Mouse (Mus musculus): ENCODE results near the gene Arfip2. TPM values are rescaled to one million over a fixed set of nuclear protein-coding genes. Genes with fewer than 3 reads are reported as not detected.

Gene Arfip2
- polyA plus RNA-seq (2015; fragmentation: Nextera tagmentation; extraction: Ambion mirVana): 86.7 and 96.9 TPM in 2 replicates

DNA sequence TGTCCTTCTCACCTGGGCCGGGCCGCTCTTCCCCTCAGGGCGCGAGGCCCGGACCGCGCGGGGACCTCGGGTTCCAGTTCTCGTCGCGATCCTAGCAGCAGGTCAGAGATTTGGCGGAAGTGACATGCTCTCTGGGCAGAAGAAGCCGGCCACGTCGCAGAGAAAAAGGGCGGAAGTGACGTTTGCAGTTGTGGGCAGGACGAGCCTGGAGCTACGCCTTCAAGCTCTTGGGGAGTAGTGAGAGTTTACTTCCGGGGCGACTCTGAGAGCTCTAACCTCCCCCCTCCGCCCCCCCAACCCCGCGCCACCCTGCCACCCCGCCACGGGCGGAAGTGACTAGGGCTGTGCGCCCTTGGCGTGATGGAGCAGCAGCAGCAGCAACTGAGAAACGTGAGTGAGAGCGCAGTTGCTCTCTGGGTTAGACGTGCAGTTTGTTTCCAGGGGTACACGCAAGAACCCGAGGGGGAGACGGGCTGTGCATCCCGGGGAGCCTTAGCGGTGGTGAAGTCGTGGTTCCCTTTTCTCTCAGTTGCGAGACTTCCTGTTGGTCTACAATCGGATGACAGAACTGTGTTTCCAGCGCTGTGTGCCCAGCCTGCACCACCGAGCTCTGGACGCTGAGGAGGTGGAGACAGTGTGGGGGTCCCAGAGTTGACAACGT lies at the start of gene Arfip2, which contains the start of gene Gm45799:
Gene Arfip2 (minus strand): TSS at position 184 of the 661 bp plus-strand sequence.
Gene Gm45799 (plus strand): TSS at position 320 of the 661 bp plus-strand sequence.
- peak within 1 kb of the TSS; percentile 78 for H3K4me3 ChIP-seq
- peak within 1 kb of the TSS; percentile 88 for H3K27ac ChIP-seq
- ATAC-seq (replicated peaks): peak; percentile 96
- H3K9me3 ChIP-seq: no peaks in the 10 kb centered on the region
- H3K36me3 ChIP-seq (replicated peaks): peaks cover 11% of the 10 kb centered on the region; the same call in 1 of the 2 replicates
- H3K27me3 ChIP-seq (replicated peaks): no peaks in the 10 kb centered on the region
- peak within 1 kb of the TSS; percentile 74 for H3K9ac ChIP-seq
- peak within 1 kb of the TSS; percentile 99 for H3K4me2 ChIP-seq
- WGBS: under 1% methylated on average over 45 of the region's 45 CpGs
- H3K4me1 ChIP-seq: peaks cover 25% of the 10 kb centered on the region

DNA sequence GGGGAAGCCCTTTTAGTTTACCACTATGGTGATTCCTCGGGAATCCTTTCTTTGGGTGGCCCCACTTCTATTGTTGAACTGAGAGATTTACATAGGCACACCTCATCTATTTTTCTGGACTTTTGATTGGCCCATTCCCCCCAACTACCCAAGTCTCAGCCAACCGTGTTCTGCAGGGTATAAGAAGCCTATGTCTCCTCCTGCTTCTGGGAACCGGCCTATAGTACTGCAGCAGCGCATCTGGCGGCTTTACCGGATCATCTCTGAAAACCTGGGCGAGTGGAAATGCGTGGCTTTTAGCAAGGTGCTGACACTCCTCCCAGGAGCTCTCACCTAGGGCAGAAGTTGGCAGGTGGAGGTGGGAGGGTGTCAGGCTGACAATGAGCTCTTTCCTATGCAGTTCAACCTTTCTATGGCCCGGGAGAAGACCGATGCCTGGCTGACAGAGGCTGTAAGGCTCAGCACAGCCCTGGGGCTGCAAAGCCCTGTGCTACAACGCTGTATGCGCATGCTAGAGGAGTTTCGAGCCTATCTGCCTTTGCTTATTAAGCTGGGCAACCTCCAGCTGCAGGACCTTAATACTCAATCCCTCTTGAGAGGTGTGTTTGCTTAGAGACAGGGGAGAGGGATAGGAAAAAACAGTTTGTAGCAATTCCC lies 45.5 kb upstream of the Arfip2 start:
- Histone ChIP-seq H3K4me3 (no peak overlapping the region), H3K9me3 (no peaks in the 10 kb centered on the region), H3K4me1 (no peaks in the 10 kb centered on the region), H3K27ac (no peak overlapping the region), H3K36me3 (replicated peaks) (no peaks in the 10 kb centered on the region), H3K9ac (no peak overlapping the region), H3K4me2 (peak overlapping the region; percentile 24), H3K27me3 (replicated peaks) (no peaks in the 10 kb centered on the region)
- 8% methylated on average over 13 of the region's 13 CpGs for WGBS
- peak; percentile 90 for ATAC-seq (replicated peaks)

DNA sequence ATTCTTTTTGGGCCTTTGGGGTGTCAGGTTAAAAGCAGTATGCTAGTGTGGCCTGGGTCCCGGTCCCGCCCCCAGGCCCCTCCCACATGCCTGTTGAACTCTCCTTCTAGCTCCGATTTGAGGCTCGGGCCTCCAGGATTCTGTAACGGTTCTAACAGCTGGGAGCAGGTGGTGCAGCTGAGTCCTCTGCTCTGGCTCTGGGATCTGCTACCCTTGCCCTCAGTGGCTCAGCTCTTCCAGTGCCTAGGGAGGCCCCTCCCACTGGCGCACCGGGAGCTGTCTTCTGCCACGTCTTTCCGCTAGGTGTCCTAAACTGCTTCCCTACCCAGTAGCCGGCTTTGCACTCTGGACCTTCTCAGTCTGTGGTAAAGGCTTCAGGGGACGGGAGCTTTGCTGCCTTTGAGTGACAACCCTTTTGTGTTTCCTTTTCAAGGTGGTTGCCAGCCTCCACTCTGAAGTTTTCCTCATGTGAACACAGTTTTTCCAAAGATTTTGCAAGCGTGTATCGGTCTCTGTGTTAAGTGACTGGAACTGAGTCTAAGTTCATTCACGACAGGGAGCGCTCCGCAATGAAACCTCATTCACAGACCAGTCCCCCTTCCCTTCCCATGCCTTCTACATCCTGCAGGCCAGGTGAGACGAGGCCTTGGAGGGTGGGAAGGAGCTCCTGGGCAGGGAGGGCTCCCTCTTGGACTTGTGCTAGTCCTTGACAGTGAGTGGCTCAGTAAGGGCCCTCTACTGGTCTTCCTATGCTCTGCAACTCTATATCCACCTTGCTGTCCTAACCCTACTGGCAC lies 10.6 kb upstream of the Arfip2 start, which contains the start of gene Dnhd1:
Gene Dnhd1 (plus strand): TSS at position 189 of the 797 bp plus-strand sequence.
- H3K4me1 ChIP-seq: peaks cover 9% of the 10 kb centered on the region
- no peaks in the 10 kb centered on the region for H3K27me3 ChIP-seq (replicated peaks)
- H3K36me3 ChIP-seq (replicated peaks): no peaks in the 10 kb centered on the region
- peak within 1 kb of the TSS; percentile 35 for H3K9ac ChIP-seq
- H3K4me2 ChIP-seq: peak within 1 kb of the TSS; percentile 78
- H3K27ac ChIP-seq: 0 out of 2 replicates have a peak within 1 kb of the TSS, but pooled peaks have one; percentile 38
- ATAC-seq (replicated peaks): peak; percentile 93
- peak within 1 kb of the TSS; percentile 41 for H3K4me3 ChIP-seq
- 2% methylated on average over 17 of the region's 17 CpGs for WGBS
- H3K9me3 ChIP-seq: no peaks in the 10 kb centered on the region

DNA sequence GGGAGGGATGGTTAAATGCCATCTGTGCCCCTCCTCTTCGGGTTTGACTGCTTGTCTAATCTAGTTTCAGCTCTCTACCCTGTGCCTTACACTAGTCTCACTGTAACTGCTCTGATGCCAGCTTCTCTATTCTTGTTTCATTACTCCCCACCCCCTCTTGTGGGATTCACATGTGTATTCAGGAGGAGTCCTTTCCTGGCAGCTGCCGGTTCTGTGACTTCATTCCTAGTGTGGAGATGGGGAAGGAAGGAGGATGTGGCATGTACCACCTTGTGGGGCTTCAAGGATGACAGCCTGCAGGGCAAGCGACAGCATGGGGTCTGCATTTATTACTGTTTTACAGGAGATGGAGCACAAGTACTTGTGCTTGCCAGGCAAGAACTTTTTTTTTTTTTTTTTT lies 1.7 kb upstream of the Arfip2 start:
- H3K9me3 ChIP-seq: no peaks in the 10 kb centered on the region
- peak overlapping the region; percentile 26; the same call in 1 of the 2 replicates for H3K9ac ChIP-seq
- H3K4me2 ChIP-seq: peak overlapping the region; percentile 99
- no peaks in the 10 kb centered on the region for H3K27me3 ChIP-seq (replicated peaks)
- 0 out of 2 replicates have a peak, but pooled peaks cover 4% of the 10 kb centered on the region for H3K36me3 ChIP-seq (replicated peaks)
- peaks cover 25% of the 10 kb centered on the region for H3K4me1 ChIP-seq
- no peak overlapping the region for H3K27ac ChIP-seq
- ATAC-seq (replicated peaks): no peak
- 83% methylated on average over 3 of the region's 3 CpGs for WGBS
- 0 out of 2 replicates have a peak overlapping the region, but pooled peaks have one; percentile 78 for H3K4me3 ChIP-seq

DNA sequence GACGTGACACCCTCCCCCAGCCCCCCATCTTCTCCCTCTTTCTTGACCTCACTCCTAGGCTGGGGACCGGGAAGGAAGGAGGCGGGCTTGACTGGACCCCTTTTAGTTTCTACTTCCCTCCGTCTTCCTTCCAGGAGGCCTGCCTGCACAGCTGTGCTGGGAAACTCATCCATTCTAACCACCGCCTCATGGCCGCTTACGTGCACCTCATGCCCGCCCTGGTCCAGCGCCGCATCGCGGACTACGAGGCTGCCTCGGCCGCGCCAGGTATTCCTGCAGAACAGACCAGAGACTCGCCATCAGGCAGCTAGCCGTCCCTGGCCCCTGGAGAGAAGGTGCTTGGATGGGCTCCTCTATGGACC lies 659 bp upstream of the Arfip2 start:
- no peak for ATAC-seq (replicated peaks)
- Histone ChIP-seq H3K4me2 (peak overlapping the region; percentile 99), H3K9ac (peak overlapping the region; percentile 72), H3K27me3 (replicated peaks) (no peaks in the 10 kb centered on the region), H3K4me3 (peak overlapping the region; percentile 78), H3K9me3 (no peaks in the 10 kb centered on the region), H3K27ac (peak overlapping the region; percentile 88), H3K4me1 (peaks cover 25% of the 10 kb centered on the region), H3K36me3 (replicated peaks) (peaks cover 11% of the 10 kb centered on the region; the same call in 1 of the 2 replicates)
- WGBS: 2% methylated on average over 18 of the region's 18 CpGs

DNA sequence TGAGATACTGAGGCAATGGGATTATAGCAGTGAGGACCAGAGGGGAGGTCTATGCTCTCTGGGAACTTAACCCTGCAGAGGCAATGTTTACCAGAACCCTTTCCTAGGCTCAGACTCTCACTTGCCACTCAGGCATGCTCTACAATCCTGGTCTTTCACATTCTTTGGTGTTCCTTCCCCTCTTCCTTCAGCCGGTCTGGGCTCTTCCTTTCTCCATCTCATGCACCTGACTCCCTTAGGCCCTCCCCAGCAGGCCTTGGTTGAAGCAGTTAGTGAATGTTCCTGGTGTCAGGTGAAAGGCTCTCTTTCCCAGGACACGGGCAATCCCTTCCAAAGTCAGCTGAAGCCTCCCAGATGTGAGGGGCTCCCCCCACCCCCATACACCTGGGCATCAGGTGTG lies 460 bp downstream of the Arfip2 start, which contains the start of gene Timm10b:
Gene Timm10b (plus strand): TSS at position 301 of the 400 bp plus-strand sequence.
- no peaks in the 10 kb centered on the region for H3K9me3 ChIP-seq
- H3K4me3 ChIP-seq: peak within 1 kb of the TSS; percentile 78
- peak within 1 kb of the TSS; percentile 99 for H3K4me2 ChIP-seq
- H3K36me3 ChIP-seq (replicated peaks): peaks cover 11% of the 10 kb centered on the region; the same call in 1 of the 2 replicates
- peaks cover 25% of the 10 kb centered on the region for H3K4me1 ChIP-seq
- 2% methylated on average over 2 of the region's 2 CpGs for WGBS
- no peak; the same call in 1 of the 2 replicates for ATAC-seq (replicated peaks)
- no peaks in the 10 kb centered on the region for H3K27me3 ChIP-seq (replicated peaks)
- H3K9ac ChIP-seq: peak within 1 kb of the TSS; percentile 74
- peak within 1 kb of the TSS; percentile 88 for H3K27ac ChIP-seq

DNA sequence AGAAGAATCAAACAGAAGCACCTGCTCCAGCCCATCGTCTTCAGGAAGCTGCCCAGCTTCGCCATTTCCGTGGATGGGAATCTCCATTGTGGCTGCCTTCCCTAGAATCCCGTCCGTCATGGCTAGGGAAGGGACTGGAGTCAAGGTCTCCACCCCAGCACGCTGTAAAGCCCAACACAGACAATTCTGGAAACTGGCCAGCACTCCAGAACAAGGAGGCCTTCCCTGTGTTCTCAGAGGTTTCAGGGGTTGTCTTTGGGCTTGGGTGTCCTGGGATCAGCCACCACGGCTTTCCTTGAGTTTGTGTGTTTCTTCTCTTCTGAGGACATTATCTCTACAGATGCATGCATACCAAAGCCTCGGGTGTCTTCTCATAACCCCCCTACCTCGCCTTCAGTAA lies 912 bp downstream of the Arfip2 start:
- peaks cover 11% of the 10 kb centered on the region; the same call in 1 of the 2 replicates for H3K36me3 ChIP-seq (replicated peaks)
- WGBS: 69% methylated on average over 9 of the region's 9 CpGs

DNA sequence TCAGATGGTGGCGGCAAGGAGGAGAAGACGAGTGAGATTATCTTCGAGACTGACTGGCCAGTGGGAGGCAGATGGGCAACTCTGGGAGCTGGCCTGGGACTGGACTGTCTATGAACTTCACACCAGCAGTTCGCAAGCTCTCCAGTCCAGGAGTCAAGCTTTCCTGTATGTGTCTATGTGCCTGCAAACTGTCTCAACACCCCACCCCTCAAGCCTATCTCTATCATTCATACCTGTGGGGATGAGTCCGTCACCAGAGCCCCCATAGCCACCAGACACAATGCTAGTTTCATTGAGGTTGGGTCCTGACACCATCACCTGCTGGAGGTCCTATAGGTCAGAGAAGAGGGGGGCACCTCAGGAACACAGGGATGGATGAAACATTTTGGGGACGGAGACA lies 1.4 kb downstream of the Arfip2 start:
- H3K27ac ChIP-seq: no peak overlapping the region
- no peak overlapping the region for H3K9ac ChIP-seq
- no peaks in the 10 kb centered on the region for H3K9me3 ChIP-seq
- H3K4me1 ChIP-seq: peaks cover 32% of the 10 kb centered on the region
- ATAC-seq (replicated peaks): no peak
- peaks cover 10% of the 10 kb centered on the region; the same call in 1 of the 2 replicates for H3K36me3 ChIP-seq (replicated peaks)
- H3K27me3 ChIP-seq (replicated peaks): no peaks in the 10 kb centered on the region
- WGBS: 92% methylated on average over 6 of the region's 6 CpGs
- no peak overlapping the region for H3K4me3 ChIP-seq
- no peak overlapping the region; the same call in 1 of the 2 replicates for H3K4me2 ChIP-seq

More for the DNA sequence above, 912 bp downstream of the Arfip2 start:
- no peak for ATAC-seq (replicated peaks)
- Histone ChIP-seq H3K9ac (peak overlapping the region; percentile 74; the same call in 1 of the 2 replicates), H3K9me3 (no peaks in the 10 kb centered on the region), H3K4me1 (peaks cover 27% of the 10 kb centered on the region), H3K27ac (no peak overlapping the region), H3K4me2 (peak overlapping the region; percentile 99), H3K4me3 (peak overlapping the region; percentile 78), H3K27me3 (replicated peaks) (no peaks in the 10 kb centered on the region)

DNA sequence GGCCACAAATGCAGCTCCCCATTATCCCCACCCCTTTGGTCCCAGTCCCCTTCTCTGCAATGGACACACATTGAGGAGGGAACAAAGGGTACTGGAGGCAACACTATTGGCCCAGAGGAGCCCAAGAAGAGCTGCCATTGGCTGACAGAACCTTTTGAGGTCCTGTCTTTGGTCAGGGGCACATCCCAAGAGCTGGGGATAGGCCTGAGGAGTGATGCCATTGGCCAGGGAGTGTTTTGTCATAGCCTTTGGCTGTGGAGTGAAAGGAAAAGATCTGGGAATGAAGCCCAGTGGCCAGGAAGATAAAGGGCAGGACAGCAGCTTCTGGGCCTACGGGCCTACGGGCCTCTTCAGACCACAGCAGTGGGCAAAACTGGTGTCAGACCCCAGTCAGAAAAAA lies 4.5 kb downstream of the Arfip2 start:
- Histone ChIP-seq H3K9ac (no peak overlapping the region), H3K36me3 (replicated peaks) (peaks cover 7% of the 10 kb centered on the region; the same call in 1 of the 2 replicates), H3K4me1 (peaks cover 39% of the 10 kb centered on the region), H3K27ac (no peak overlapping the region), H3K4me3 (no peak overlapping the region), H3K4me2 (no peak overlapping the region), H3K27me3 (replicated peaks) (no peaks in the 10 kb centered on the region), H3K9me3 (no peaks in the 10 kb centered on the region)
- 83% methylated on average over 2 of the region's 2 CpGs for WGBS
- ATAC-seq (replicated peaks): no peak

DNA sequence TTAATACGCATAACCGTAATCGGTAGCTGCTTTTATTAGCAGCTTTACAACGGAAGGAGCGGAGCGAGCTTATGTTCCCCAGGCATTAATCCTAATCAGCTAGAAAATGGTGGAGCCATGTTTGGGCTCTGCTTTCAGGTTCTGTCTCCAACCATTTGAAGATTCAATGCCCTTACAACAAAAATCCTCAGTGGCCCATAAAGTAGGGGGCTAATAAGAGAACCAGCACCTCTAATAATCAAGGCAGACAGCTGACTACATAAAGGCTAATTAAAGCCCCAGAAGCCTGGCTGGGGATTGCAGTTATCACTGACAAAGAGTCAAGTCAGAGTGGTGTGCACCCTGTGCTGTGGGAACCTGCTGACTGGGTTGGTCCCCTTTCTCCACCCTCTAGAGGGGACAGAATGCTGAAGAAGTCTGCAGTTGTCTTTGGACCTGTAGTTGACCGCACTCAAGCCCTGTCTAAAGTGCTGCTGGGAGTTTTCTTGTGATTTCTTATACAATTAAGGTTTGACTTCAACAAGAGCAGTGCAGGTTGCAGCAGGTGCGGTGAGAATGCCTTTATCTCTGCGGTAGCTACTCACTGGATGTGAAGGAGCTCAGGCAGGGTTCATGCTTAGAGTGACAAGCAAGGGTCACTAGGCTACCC lies 5.8 kb downstream of the Arfip2 start:
- no peaks in the 10 kb centered on the region for H3K9me3 ChIP-seq
- peak overlapping the region; percentile 82 for H3K4me2 ChIP-seq
- H3K36me3 ChIP-seq (replicated peaks): peaks cover 7% of the 10 kb centered on the region; the same call in 1 of the 2 replicates
- peak overlapping the region; percentile 88 for H3K4me3 ChIP-seq
- H3K27ac ChIP-seq: peak overlapping the region; percentile 89; the same call in 1 of the 2 replicates
- 39% methylated on average over 9 of the region's 9 CpGs for WGBS
- no peak for ATAC-seq (replicated peaks)
- no peaks in the 10 kb centered on the region for H3K27me3 ChIP-seq (replicated peaks)
- peaks cover 40% of the 10 kb centered on the region for H3K4me1 ChIP-seq
- no peak overlapping the region; the same call in 1 of the 2 replicates for H3K9ac ChIP-seq

DNA sequence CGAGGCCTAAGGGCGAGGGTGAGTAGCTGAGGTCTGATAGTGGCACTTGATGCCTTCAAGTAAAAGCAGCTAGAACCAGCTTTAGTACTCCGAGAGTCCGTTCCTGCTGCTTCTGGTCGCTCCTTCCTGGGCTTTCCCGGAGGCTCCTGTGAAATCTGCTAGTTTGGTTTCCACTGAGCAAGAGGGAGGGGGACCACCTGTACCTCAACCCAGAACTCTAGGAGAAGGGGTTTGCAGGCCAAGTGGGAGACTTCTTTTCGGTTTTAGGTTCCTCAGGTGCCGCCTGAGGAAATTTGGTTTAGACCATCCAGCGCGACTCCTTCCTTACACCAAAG lies 6.4 kb downstream of the Arfip2 start:
- 4% methylated on average over 10 of the region's 10 CpGs for WGBS
- peak overlapping the region; percentile 82 for H3K4me2 ChIP-seq
- H3K4me3 ChIP-seq: peak overlapping the region; percentile 88
- peak overlapping the region; percentile 96 for H3K9ac ChIP-seq
- no peaks in the 10 kb centered on the region for H3K9me3 ChIP-seq
- no peak for ATAC-seq (replicated peaks)
- H3K27ac ChIP-seq: peak overlapping the region; percentile 89
- no peaks in the 10 kb centered on the region for H3K27me3 ChIP-seq (replicated peaks)
- peaks cover 43% of the 10 kb centered on the region for H3K4me1 ChIP-seq
- peaks cover 7% of the 10 kb centered on the region; the same call in 1 of the 2 replicates for H3K36me3 ChIP-seq (replicated peaks)

All from midbrain, embryonic 15.5 days (tissue).